Mouse (Mus musculus) frontal cortex, adult (tissue): ENCODE measurements around the gene Ctsd.
"Not testable (repeated sequence)": the region's sequence is repeated elsewhere in the genome, so short reads cannot be mapped to it uniquely, and the experiment has no call there.

Experiments
- ATAC-seq: cut with Nextera tagmentation; 2 replicates; pipeline ENCODE4 v1.9.2; 2017; ENCODE audit warnings: mild to moderate bottlenecking, moderate library complexity, mixed read lengths; ENCODE audit not compliant: low TSS enrichment

Ctsd gene

DNA sequence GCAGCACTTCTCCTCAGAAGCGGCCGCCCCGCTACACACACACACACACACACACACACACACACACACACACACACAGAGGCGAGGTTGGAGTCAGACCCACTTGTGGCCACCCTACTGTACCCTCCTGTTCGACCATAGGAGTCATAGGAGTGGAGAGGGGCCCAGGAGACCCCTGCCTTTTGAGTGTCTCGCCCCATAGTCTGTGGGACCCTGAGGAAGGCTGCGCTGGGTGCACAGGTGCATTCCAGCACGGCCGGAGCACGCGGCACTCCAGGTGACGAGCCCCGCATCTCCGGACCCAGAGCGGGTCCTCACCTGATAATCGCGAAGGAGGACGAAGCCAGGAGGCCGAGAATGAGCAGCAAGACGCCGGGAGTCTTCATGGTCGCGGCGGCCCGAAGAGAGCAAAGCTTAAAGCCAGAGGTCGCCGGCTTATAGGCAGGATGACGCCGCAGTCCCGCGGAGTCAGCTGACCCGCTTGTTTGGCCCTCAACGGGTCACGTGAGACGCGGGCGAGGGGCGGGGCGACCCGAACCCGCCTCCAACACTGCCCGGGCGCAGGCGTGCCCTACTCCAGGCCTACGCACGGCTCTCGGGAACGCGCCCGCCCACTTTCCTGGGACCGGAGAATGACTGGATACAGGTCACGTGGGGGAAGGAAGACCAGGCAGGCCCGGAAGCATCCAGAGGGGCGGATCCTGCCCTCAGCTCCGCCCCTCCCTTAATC, at the start of gene Ctsd:
Gene Ctsd (minus strand): TSS at position 620 of the 730 bp plus-strand sequence.
- ATAC-seq = peak; percentile 86

DNA sequence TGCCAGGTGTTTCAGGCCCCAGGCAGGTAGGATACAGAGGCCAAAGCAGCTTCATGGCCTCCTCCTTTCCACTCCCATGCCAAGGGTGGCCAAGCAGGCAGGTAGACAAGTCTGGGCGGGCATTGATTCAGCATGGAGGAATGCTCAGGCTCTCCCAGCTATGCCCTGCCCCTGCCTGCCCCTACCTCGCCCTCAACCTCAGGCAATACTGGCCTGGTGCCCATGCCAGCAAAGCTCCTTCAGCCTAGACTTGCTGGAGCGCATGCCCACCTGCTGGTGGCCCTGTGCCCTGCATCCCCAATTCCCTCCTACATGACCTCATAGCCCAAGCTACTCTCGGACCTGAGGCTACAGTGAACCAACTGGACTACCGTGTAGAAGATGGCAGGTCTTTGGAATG, 49.5 kb upstream of the Ctsd start:
- no peak for ATAC-seq

DNA sequence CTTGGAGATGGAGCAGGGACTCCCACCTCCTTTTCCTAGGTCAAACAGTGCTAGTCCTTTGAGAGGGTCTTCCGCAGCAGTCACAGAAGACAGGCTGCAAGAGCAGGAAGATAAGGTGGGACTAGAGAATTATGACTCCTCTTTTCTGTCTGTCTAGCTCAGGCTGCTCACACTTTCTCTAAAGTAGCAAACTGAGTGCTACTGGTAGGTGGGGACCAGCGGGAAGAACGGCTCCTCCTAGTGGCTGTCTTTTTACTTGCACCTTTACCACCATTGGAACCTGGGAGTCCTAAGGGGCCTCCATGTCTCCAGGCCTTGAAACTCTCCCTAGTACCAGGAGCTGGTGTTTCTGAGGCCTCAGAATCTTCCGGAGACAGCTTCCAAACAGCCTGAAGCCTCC, 47.7 kb upstream of the Ctsd start:
- peak; percentile 91 for ATAC-seq

DNA sequence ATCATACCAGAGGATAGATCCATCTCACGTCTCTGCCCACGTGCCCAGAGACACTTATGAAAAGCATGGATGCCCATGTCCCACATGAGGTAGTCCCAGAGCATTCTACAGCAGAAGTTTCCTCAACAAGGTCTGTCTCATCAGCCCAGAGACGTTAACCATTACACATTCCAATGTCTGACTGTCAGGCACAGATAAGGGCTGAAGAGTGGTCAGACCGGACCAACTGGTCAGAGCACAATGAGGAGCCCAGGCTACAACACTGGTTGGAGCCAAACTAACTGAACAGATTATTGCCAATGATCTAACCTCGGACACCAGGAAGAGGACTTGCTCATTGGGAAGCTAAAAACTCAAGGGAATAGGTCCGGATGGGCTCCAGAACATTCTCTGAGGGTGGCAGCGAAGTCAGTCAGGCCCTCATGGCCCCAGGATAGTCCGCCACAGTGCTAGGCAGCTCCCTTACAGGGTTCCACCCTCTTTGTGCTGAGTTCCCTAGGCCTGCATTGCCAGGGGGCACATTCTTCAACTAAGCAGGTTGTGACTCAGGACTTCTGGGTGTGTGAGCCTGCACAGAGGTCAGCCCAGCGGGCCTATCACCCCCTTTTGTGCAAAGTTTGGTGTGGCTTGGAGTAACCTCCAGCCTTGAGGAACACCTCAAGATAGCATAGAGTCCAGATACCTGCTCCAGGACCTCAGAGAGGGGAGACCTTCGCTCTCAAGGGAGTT, 46.5 kb upstream of the Ctsd start, which contains the start of gene Syt8:
Gene Syt8 (plus strand): TSS at position 714 of the 729 bp plus-strand sequence.
- ATAC-seq = no peak

DNA sequence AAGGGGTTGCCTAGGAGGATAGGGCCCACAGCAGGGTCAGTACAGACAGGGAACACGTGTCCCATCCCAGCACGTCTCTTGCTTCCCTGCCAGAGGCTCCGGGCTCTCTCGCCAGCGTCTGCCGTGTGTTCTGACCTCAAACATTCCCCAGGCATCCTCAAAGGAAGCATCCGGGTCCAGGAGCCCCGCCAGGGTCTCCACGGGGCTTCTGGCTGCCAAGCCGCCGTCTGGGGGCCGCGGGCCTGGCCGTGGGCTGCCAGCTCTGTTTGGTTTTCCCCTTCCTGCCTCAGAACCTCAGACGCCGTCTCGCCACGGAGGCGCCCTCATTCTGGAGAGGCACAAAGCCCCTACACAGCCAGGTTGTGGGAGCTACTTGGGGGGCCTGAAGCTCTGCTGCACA, 45.8 kb upstream of the Ctsd start:
- no peak for ATAC-seq

DNA sequence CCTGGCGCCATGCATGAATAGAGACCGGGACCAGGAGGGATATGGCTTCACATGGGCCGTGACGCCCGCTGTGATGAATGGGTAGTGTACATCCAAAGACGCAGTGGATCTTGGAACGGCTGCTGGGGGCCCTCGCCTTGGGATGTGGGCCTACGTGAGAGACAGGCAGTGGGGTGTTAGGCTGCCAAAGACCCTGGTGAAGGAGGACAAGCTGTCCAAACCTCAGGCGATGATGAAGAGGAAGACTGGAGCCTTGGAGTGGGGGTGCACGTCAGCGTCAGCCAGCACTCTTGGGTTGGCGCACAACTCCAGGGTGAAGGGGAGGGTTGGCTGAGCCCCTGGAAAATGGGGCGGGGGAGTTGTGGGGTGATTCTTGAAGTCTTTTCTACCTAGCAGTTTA, 43.3 kb upstream of the Ctsd start:
- no peak for ATAC-seq

DNA sequence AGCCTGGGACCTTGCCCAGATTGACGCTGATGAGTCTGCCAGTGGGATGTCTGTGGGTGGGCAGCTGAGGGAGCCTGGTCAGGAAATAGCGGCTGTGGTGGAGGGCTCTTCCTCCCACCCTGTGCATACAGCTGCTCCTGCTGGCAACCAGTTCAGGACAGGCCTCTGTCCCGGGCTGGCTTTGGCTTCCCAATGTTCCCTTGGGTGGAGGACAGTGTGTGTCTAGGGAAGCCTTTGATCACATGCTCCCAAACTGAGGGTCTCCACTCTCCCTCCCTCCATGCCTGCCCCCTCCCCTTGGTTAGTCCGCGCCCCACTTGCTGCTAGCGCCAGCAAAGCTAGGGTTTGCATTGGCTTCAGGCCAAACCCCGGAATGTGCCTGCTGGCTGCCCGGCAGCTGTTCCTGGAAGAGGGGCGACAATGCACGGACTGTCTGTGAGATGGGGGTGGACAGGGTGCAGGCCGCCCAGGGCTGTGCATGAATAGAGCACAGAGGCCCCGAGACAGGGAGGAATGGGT, 42.4 kb upstream of the Ctsd start:
- ATAC-seq = no peak

DNA sequence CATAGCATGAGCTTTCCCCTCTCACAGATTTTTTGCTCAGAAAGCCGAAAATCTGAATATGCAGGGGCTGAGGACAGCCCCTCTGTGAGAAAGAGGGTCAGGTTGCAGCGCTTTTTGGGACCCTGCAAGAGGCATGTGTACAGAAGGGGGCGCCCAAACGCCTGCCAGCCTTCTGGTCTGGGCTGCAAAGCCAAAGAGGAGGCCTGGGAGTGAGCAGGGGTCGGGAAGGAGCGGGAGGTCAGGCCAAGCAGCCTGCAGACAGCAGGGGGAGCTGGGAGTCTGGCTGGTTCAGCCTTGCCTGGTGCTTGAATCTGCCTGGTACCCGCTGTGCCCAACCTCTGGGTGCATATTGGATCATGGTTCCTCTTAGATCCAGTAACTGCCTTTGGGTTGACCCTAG, 40.4 kb upstream of the Ctsd start:
- no peak for ATAC-seq

DNA sequence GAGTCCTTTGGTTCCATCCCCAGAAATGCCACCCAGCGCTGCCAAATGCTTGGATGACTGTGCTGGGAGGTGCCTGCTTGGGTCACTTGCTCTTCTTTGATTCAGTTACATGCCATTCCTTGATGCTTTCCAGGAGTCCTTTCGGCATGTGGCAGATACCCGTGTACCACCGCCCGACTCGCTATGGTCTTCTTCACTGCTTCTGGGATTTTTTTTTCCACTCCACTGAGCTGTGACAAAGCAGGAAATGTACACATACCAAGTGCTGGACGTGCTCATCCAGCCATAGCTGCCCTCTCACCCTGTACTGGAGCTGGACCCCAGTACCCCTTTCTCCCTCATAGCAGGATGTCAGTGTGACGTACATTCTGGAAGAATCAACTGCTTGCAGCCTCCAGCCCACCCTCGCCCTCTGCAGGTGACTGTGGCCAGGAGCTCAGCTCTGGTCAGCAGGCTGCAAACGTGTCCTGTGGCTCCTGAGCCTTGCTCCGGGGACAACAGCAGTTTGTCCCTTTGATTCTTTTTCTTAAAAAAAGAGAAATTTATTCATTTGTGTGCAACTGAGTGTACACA, 37.9 kb upstream of the Ctsd start:
- ATAC-seq = no peak

DNA sequence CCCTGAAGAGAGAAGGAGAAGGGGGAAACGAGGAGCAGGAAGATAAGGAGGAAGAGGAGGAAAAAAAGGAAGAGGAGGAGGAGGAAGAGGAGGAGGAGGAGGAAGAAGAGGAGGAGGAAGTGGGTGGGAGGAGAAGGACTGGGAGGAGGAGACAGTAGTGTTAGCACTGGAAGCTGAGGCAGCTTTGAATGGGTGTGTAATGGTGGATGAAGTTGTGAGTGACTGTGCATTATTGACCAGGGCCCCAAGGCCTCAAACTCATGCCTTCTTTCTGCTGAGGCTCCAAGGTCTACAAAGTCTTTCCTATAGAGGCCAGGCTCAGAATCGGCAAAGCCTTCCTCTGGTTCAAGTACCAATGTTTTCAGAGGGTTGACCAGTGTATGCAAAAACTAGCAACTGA, 34.0 kb upstream of the Ctsd start:
- no peak for ATAC-seq

DNA sequence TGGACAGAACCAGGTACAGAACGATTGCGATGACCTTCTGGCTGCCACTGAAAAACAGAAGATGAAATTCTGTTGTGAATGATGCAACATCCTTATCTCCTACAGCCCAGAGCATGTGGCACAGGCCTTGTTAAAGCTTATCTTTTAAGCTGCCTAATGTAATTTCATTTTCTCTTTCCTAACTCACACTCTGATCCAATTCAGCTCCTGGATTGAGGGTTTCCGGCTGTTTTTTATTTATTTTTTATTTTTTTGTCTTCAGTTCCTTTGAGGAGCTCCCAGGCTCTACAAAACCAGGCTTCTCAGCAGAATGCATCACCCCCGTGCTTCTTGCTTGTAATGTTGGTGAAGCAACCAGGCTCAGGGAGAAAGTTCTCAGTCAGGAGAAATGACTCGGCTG, 32.0 kb upstream of the Ctsd start:
- ATAC-seq = no peak

DNA sequence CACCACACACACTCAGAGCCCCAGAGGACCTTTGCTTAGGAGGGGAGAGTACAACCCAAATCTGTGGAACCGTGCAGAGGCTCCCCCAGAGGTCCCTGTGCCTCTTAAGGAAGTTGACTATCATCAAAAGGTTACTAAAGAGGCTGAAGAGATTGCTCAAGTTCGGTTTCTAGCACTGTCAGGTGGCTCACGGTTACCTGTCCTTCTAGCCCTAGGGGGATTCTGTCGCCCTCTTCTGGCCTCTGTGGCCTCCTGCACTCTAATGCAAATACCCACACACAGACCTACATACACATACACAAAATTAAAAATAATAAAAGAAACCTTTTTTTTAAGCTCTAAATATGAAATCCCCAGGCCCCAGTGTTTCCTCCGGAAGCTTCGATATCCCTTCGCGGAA, 30.8 kb upstream of the Ctsd start:
- ATAC-seq = no peak

DNA sequence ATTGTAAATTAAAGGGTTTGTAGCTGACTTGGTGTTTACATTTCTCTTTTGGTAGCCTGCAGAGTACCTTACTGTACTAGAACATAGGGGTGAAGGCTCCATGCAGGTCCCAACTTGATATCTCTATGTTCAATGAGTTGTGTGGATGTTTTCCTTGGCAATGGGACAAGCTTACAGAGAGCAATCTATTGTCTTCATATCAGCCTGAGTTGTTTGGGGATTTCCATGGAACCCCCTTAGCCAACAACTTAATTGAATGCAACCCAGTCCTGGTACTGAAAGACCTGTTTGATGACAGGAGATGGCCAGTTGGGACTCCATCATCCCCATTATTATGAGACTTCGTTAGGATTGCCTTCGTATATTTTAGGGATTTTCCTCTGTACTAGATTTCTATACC, 30.2 kb upstream of the Ctsd start:
- no peak for ATAC-seq

DNA sequence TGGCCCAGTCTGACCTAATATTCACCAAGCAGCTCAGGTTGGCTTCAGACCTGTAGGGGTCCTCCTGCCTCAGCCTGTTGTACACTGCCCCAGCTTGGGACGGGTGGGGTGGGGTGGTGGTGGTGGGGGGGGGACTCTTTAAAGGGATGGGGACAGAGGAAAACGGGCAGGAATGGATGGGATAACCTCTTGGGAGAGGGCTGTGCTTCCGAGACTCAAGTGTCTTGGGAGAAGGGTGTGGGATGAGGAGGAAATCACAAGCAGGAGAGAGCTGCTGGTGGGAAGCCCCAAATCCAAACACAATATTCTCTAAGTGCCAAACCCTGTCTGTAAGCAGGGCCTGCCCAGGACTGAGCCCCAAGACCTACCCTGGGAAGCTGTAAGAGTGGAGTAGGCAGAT, 28.4 kb upstream of the Ctsd start:
- ATAC-seq = no peak

DNA sequence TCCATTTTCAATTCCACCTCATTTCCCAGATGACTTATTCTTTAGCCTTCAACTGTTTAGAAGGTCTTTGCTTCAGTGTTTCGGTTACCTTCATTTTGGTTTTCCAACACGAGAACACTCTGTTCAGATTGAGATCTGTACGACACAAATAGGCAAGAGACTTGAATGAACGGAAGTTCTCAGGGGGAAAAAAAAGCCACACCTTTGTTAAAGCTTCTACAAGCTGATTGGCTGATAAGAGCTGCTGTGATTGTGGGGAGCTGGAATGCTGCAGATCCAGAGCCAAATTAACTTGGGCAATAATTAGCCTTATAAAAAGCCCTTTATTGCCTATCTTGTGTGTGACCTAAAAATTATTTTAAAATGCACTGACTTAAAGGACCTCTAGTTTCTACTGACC, 27.5 kb upstream of the Ctsd start:
- ATAC-seq = no peak

DNA sequence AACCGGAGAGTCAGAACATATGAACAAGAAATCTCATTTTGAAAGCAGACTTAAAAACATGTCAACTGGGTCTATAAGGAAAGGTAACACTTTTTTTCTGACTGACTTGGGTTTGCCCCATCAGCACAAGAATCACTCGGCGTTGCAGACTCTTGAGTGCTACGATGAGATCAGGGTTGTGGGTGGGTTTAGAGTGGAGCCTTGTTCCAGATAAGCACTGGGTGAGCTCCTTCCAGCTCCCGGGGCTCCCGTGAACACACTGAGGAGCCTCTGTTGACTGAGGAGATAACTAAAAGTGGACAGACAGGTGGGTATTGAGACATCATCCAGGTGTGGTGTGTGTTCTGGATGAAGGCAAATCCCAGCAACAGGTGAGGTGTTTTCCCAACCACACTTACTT, 25.4 kb upstream of the Ctsd start:
- ATAC-seq = no peak

DNA sequence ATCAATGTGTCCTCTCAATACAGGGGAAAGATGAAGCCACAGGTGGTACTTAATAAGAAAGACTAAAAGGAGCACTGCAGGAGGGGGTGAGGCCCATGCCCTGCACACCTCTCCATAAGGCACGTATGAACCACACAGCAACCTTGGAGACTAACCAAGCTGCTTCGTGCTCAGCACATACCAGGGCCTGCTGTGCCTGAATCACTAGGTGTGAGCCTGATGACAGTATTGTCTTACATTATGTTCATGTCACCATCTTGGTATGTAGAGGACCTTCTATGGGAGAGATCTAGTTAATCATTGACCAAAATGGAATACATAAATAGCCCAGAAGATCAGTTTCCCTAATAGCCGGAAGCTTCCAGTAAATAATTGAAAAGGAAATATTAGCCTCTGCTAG, 21.8 kb upstream of the Ctsd start:
- ATAC-seq = no peak

DNA sequence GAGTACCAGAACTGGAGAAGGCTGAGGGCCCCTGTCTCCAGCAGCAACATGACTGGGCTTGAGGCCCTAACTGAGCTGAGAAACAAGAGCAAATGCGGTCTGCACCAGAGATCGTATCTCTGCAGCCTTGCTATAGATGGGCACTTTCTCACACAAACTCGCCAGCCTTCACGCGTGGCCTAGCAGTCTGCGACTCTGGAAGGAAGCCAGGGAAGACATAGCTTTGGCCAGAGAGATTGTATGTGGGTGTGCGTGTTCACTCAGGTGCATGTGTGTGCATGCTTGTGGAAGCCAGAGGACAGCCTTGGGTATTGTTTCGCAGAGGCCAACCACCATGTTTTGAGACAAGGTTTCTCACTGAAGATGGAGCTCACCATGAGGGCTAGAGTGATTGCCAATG, 20.8 kb upstream of the Ctsd start:
- no peak for ATAC-seq

DNA sequence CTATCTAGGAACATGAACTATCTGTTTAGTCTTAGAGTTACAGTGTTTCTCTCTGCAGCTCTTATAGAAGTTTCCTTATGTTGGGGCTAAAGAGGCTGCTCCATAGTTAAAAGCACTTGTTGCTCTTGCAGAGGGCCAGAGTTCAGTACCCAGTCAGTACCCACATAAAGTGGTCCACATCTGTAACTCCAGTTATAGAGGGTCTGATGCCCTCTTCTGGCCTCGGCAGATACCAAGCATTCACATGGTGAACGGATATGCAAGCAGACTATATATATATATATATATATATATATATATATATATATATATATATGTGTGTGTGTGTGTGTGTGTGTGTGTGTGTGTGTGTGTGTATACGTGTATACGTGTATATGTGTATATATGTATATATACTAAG, 20.1 kb upstream of the Ctsd start:
- no peak for ATAC-seq

DNA sequence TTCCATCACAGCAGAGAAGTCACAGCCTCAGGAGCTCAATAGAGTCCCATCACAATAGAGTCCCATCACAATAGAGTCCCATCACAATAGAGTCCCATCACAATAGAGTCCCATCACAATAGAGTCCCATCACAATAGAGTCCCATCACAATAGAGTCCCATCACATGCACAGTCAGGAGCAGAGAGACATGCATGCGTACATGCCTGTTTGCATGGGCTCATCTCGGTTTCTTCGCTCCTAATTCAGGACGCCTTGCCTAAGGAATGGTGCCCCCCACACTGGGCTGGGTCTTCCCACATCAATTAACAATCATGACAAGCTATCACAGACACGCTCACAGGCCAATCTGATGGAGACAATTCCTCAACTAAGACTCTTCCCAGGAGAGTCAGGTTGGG, 17.3 kb upstream of the Ctsd start:
- not testable (repeated sequence) for ATAC-seq

DNA sequence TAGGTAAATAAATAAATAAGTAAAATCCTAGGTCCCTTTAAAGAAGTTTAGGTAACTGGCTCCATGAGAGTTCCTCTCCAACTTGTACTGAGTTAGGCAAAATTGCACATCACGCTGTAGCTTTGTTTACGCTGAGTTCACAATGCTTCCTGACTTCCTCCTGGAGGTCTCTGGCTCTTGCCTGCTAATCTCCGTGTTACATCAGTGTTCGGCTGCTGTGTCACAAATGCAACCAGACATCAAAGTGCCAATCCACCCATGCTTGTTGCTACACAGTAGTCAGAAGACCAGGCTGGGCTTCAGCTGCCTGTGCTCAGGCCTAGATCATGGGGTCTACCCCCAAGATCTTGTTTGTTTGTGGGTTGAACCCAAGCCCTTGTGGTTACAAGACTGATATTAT, 15.8 kb upstream of the Ctsd start:
- no peak for ATAC-seq

DNA sequence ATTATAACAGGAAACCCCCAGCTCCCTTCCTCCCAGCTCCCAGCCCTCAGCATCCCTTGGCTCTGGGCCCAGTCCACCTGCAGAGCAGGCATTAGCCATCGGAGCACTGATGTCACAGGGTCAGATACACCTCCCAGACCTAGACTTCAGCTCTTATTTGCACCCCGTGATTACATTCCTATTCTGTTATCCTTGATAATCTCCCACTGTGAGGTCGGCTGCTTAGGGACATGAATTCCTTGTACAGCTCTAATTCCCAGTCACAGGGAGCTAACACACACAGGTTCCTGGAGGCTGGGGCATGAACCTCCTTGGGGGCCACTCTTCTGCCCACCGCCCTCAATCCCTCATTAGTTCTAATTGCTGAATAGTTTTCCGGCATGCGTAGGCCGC, 12.9 kb upstream of the Ctsd start:
- no peak for ATAC-seq

DNA sequence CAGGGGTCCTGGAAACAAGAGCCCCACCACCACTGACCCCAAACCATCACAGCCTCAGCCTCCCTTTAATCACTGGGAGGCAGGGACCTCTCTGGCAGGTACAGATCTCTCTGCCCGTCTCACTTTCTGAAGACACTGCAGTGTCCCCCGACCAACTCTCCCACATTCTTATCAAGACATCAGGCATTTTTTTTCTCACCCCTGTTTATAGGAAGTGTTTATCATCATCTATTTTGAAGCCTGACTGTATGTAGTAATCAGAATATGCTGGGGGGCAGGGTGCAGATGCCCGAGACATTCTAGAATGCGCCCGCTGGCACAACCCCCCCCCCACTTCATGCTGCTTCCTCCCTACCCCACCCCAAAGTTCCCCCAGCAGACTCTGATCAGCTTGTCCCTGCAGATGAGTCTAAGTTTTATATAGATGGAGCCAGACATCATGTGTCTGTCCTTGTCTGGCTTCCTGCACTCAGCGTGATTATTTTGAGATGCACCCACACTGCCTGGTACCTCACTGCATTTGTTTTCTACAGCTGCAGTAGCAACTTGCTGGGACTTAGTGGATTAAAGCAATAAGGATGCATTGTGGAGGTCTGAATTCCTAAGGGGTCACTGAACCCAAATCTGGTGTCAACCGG, 12.4 kb upstream of the Ctsd start:
- peak; percentile 85 for ATAC-seq
